Mouse (Mus musculus): ENCODE measurements around the gene Wdr6. TPM values are rescaled to one million over a fixed set of nuclear protein-coding genes. Genes with fewer than 3 reads are reported as not detected.
A peak's percentile ranks its signal among the peaks of the same experiment; 100 is the strongest.

Gene Wdr6
- total and polyA plus RNA-seq, 3 experiments = 13.3 to 17.2 (median 16.5) TPM

DNA sequence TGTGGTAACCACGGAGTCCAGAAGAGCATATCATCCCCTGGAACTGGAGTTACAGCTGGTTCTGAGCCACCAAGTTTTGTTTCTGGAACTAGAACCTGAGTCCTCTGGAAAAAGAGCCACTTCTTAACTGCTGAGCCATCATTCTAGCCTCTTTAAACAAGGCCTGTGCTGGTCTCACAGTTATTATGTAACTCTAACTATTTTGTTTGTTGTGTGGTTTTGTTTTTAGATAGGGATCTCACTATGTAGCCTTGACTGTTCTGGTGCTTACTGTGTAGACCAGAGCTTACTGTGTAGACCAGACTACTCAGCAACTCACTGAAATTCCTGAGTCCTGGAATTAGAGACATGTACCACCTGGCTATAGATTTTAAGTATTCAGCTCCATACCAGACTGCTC is 31.7 kb downstream of the Wdr6 start:
- Histone ChIP-seq H3K27me3 (ENCODE audit: control insufficient read depth, insufficient read depth, low read length) (no peaks in the 10 kb centered on the region), H3K79me2 (replicated peaks; ENCODE audit: control insufficient read depth, insufficient read depth, low read length) (no peaks in the 10 kb centered on the region), H3K9ac (ENCODE audit: low read depth, low read length) (no peak overlapping the region), H3K4me3 (no peak overlapping the region), H3K27ac (no peak overlapping the region), H3K4me1 (ENCODE audit: control insufficient read depth, insufficient read depth, low read length) (no peaks in the 10 kb centered on the region), H3K36me3 (ENCODE audit: control insufficient read depth, insufficient read depth, low read length) (peaks cover 11% of the 10 kb centered on the region)
- intact Hi-C loops (cut with DNase I) = no loop called here
- WGBS = 90% methylated on average over 1 of the region's 1 CpGs
- no peak for TF ChIP-seq CTCF (IDR thresholded peaks at IDR 0.05)
- TF ChIP-seq POLR2A (IDR thresholded peaks at IDR 0.05; ENCODE audit: insufficient read depth, low read depth, low read length) = no peak
- no peak for TF ChIP-seq EP300 (IDR thresholded peaks at IDR 0.05; ENCODE audit: insufficient read depth, low read depth, low read length)
- no peak for DNase-seq

DNA sequence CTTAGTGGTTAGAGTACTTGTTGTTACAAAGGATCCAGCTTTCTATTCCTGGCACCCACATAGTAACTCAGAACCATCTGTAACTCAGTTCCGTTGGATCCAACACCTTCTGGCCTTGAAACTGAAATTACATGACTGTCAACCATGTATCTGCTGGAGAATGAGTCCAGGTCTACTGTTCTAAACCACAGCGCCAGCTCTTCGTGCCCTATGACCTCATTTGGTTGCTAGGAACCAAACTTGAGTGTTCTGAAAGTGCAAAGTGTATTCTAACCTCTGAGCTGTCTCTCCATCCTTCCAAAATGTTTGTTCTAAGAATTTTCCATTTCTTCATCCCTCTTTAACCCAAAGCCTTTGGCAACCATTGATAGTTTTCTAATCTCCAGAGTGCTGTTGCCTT is 32.6 kb downstream of the Wdr6 start:
- TF ChIP-seq POLR2A (IDR thresholded peaks at IDR 0.05; ENCODE audit: insufficient read depth, low read depth, low read length) (no peak), CTCF (IDR thresholded peaks at IDR 0.05) (no peak), EP300 (IDR thresholded peaks at IDR 0.05; ENCODE audit: insufficient read depth, low read depth, low read length) (no peak)
- H3K27me3 ChIP-seq (ENCODE audit: control insufficient read depth, insufficient read depth, low read length) = no peaks in the 10 kb centered on the region
- peaks cover 14% of the 10 kb centered on the region for H3K36me3 ChIP-seq (ENCODE audit: control insufficient read depth, insufficient read depth, low read length)
- WGBS = 90% methylated on average over 3 of the region's 3 CpGs
- no peak overlapping the region for H3K4me3 ChIP-seq
- no peak overlapping the region for H3K9ac ChIP-seq (ENCODE audit: low read depth, low read length)
- H3K4me1 ChIP-seq (ENCODE audit: control insufficient read depth, insufficient read depth, low read length) = no peaks in the 10 kb centered on the region
- intact Hi-C loops (cut with DNase I) = no loop called here
- no peak overlapping the region for H3K27ac ChIP-seq
- no peaks in the 10 kb centered on the region for H3K79me2 ChIP-seq (replicated peaks; ENCODE audit: control insufficient read depth, insufficient read depth, low read length)
- DNase-seq = no peak

DNA sequence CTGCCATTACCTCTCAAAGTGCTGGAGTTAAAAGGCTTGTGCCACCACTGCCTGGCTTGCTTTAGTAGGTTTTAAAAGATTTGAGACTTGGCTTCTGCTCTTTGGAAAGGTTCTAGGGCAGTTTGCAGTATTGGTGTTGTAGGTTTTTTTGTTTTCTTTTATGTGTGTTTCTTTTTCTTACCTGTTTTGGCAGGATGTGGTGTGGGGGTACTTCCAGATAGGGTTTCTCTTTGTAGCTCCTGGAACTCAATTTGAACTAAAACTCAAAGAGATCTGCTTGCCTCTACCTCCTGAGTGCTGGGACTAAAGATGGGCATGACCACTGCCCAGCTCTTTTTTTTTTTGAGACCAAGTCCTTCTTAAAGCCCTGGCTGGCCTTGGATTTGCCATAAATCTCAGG is 37.7 kb downstream of the Wdr6 start:
- Histone ChIP-seq H3K27me3 (ENCODE audit: control insufficient read depth, insufficient read depth, low read length) (no peaks in the 10 kb centered on the region), H3K27ac (no peak overlapping the region), H3K79me2 (replicated peaks; ENCODE audit: control insufficient read depth, insufficient read depth, low read length) (no peaks in the 10 kb centered on the region), H3K36me3 (ENCODE audit: control insufficient read depth, insufficient read depth, low read length) (peaks cover 8% of the 10 kb centered on the region), H3K4me1 (ENCODE audit: control insufficient read depth, insufficient read depth, low read length) (no peaks in the 10 kb centered on the region), H3K9ac (ENCODE audit: low read depth, low read length) (no peak overlapping the region), H3K4me3 (no peak overlapping the region)
- TF ChIP-seq POLR2A (IDR thresholded peaks at IDR 0.05; ENCODE audit: insufficient read depth, low read depth, low read length) (no peak), EP300 (IDR thresholded peaks at IDR 0.05; ENCODE audit: insufficient read depth, low read depth, low read length) (no peak), CTCF (IDR thresholded peaks at IDR 0.05) (no peak)
- no peak for DNase-seq
- intact Hi-C loops (cut with DNase I) = no loop called here

DNA sequence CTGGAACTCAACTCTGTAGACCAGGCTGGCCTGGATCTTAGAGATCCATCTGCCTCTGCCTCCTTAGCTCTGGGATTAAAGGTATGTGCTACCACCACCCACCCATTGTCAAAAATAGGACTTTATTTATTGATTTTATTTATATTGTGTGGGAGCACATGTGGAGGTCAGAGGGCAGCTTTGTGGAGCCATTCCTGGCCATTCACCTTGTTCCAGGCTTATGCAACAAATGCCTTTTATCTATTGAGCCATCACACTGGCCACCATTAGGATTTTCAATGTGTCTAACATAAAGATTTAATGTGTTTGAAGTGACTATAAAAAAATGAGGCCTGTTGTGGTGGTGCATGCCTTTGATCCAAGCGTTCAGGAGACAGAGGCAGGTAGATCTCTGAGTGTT is 47.0 kb downstream of the Wdr6 start:
- Histone ChIP-seq H3K36me3 (ENCODE audit: control insufficient read depth, insufficient read depth, low read length) (peaks cover 6% of the 10 kb centered on the region; the same call in 1 of the 2 replicates), H3K4me1 (ENCODE audit: control insufficient read depth, insufficient read depth, low read length) (no peaks in the 10 kb centered on the region; the same call in 1 of the 2 replicates), H3K27me3 (ENCODE audit: control insufficient read depth, insufficient read depth, low read length) (no peaks in the 10 kb centered on the region), H3K4me3 (no peak overlapping the region), H3K27ac (no peak overlapping the region), H3K79me2 (replicated peaks; ENCODE audit: control insufficient read depth, insufficient read depth, low read length) (peaks cover 6% of the 10 kb centered on the region), H3K9ac (ENCODE audit: low read depth, low read length) (no peak overlapping the region)
- TF ChIP-seq POLR2A (IDR thresholded peaks at IDR 0.05; ENCODE audit: insufficient read depth, low read depth, low read length) (no peak), EP300 (IDR thresholded peaks at IDR 0.05; ENCODE audit: insufficient read depth, low read depth, low read length) (no peak), CTCF (IDR thresholded peaks at IDR 0.05) (no peak)
- DNase-seq = no peak
- WGBS = 93% methylated on average over 1 of the region's 1 CpGs
- intact Hi-C loops (cut with DNase I) = no loop called here

DNA sequence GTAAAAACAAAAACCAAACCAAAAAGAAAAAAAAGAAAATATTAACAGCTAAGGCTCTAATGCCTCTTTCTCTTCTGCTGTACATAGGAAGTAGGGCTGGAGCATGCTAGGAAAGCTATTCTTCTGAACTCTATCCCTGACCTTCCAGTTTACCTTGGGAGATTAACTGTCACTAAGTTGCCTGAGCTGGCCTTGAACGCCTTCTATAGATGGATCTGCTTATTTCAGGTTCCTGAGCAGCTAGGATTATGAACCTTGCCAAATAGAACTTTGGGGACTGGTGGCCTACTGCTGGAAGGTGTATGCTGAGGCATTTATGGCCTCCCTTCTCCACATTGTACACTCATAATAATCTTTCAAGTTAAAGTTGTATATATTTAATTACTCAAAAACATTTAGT is 47.6 kb downstream of the Wdr6 start:
- Histone ChIP-seq H3K27me3 (ENCODE audit: control insufficient read depth, insufficient read depth, low read length) (no peaks in the 10 kb centered on the region), H3K79me2 (replicated peaks; ENCODE audit: control insufficient read depth, insufficient read depth, low read length) (peaks cover 6% of the 10 kb centered on the region), H3K27ac (no peak overlapping the region), H3K4me1 (ENCODE audit: control insufficient read depth, insufficient read depth, low read length) (no peaks in the 10 kb centered on the region; the same call in 1 of the 2 replicates), H3K4me3 (no peak overlapping the region), H3K9ac (ENCODE audit: low read depth, low read length) (no peak overlapping the region), H3K36me3 (ENCODE audit: control insufficient read depth, insufficient read depth, low read length) (peaks cover 9% of the 10 kb centered on the region)
- WGBS = 74% methylated on average over 1 of the region's 1 CpGs
- DNase-seq = no peak
- intact Hi-C loops (cut with DNase I) = no loop called here
- TF ChIP-seq POLR2A (IDR thresholded peaks at IDR 0.05; ENCODE audit: insufficient read depth, low read depth, low read length) = no peak
- TF ChIP-seq CTCF (IDR thresholded peaks at IDR 0.05) = no peak
- TF ChIP-seq EP300 (IDR thresholded peaks at IDR 0.05; ENCODE audit: insufficient read depth, low read depth, low read length) = no peak

DNA sequence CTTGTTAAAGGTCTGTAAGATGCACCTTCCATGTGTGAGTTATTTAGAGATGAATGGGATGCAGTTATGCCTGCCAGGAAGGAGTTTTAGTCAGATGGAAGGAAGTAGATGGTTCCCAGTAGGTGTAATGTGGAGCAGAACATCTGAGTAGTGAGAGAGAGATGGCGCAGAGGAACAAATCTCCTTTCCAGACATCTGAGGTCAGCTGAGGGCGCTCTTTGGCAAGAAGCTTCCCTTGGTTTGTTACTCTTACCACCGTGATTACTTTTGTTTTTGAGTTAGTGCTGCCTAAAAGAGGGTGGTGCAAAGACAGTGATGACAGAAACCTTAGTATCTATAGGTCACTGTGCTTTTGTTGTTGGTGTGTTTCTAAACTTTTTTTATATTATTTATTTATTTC is 53.1 kb downstream of the Wdr6 start:
- Histone ChIP-seq H3K27me3 (ENCODE audit: control insufficient read depth, insufficient read depth, low read length) (no peaks in the 10 kb centered on the region), H3K79me2 (replicated peaks; ENCODE audit: control insufficient read depth, insufficient read depth, low read length) (peaks cover 4% of the 10 kb centered on the region; the same call in 1 of the 2 replicates), H3K4me3 (no peak overlapping the region), H3K36me3 (ENCODE audit: control insufficient read depth, insufficient read depth, low read length) (peaks cover 19% of the 10 kb centered on the region), H3K9ac (ENCODE audit: low read depth, low read length) (no peak overlapping the region), H3K4me1 (ENCODE audit: control insufficient read depth, insufficient read depth, low read length) (peaks cover 2% of the 10 kb centered on the region), H3K27ac (no peak overlapping the region)
- WGBS = 25% methylated on average over 3 of the region's 3 CpGs
- TF ChIP-seq CTCF (IDR thresholded peaks at IDR 0.05) (0 out of 2 replicates have a peak, but pooled peaks have one; percentile 13), EP300 (IDR thresholded peaks at IDR 0.05; ENCODE audit: insufficient read depth, low read depth, low read length) (no peak)
- no peak for DNase-seq
- intact Hi-C loops (cut with DNase I) = no loop called here
